Mouse (Mus musculus): ENCODE measurements at regions not wholly inside any gene's neighbourhood (a gene's known extent, or its start where the extent isn't known, plus 50 kb on each side); places are given as distances from the start of the nearest gene placed in this dataset.

GRCm38 (mm10) chr11:114540503-114540902 lies 127.8 kb upstream of the Rpl38 start:
- Histone ChIP-seq H3K36me3 (ENCODE audit: control insufficient read depth, insufficient read depth, low read length) (no peaks in the 10 kb centered on the region), H3K9ac (ENCODE audit: low read depth, low read length) (no peak overlapping the region), H3K27me3 (ENCODE audit: control insufficient read depth, insufficient read depth, low read length) (no peaks in the 10 kb centered on the region; the same call in 1 of the 2 replicates), H3K4me2 (replicated peaks; ENCODE audit: low read depth, low read length) (no peak overlapping the region), H3K27ac (ENCODE audit: low read depth, low read length) (no peak overlapping the region), H3K9me3 (ENCODE audit: control insufficient read depth, low read length) (peaks cover 6% of the 10 kb centered on the region; the same call in 1 of the 2 replicates), H3K4me1 (ENCODE audit: control insufficient read depth, insufficient read depth, low read length) (no peaks in the 10 kb centered on the region), H3K4me3 (ENCODE audit: low read length) (no peak overlapping the region)
- no peak for ATAC-seq (ENCODE audit: low FRiP score, low TSS enrichment)
- WGBS, result 74% methylated on average over 3 of the region's 3 CpGs

- Histone ChIP-seq H3K9me3 (ENCODE audit: control insufficient read depth, low read length) (peaks cover 6% of the 10 kb centered on the region; the same call in 1 of the 2 replicates), H3K9ac (ENCODE audit: low read depth, low read length) (no peak overlapping the region), H3K27ac (ENCODE audit: low read depth, low read length) (no peak overlapping the region), H3K4me2 (replicated peaks; ENCODE audit: low read depth, low read length) (no peak overlapping the region), H3K4me3 (ENCODE audit: low read length) (no peak overlapping the region), H3K4me1 (ENCODE audit: control insufficient read depth, insufficient read depth, low read length) (no peaks in the 10 kb centered on the region), H3K27me3 (ENCODE audit: control insufficient read depth, insufficient read depth, low read length) (no peaks in the 10 kb centered on the region; the same call in 1 of the 2 replicates), H3K36me3 (ENCODE audit: control insufficient read depth, insufficient read depth, low read length) (no peaks in the 10 kb centered on the region)
- ATAC-seq (ENCODE audit: low FRiP score, low TSS enrichment), result no peak
- 22% methylated on average over 13 of the region's 13 CpGs for WGBS
Observed at GRCm38 (mm10) chr11:114536616-114537493, 131.5 kb upstream of the Rpl38 start.

- WGBS, result 94% methylated on average over 9 of the region's 9 CpGs
- Histone ChIP-seq H3K4me2 (replicated peaks; ENCODE audit: low read depth, low read length) (no peak overlapping the region), H3K4me3 (ENCODE audit: low read length) (no peak overlapping the region), H3K36me3 (ENCODE audit: control insufficient read depth, insufficient read depth, low read length) (no peaks in the 10 kb centered on the region), H3K27me3 (ENCODE audit: control insufficient read depth, insufficient read depth, low read length) (no peaks in the 10 kb centered on the region; the same call in 1 of the 2 replicates), H3K9me3 (ENCODE audit: control insufficient read depth, low read length) (peaks cover 6% of the 10 kb centered on the region; the same call in 1 of the 2 replicates), H3K27ac (ENCODE audit: low read depth, low read length) (no peak overlapping the region), H3K9ac (ENCODE audit: low read depth, low read length) (no peak overlapping the region), H3K4me1 (ENCODE audit: control insufficient read depth, insufficient read depth, low read length) (no peaks in the 10 kb centered on the region)
- no peak for ATAC-seq (ENCODE audit: low FRiP score, low TSS enrichment)
Observed at GRCm38 (mm10) chr11:114535900-114536299, 132.4 kb upstream of the Rpl38 start.

- no peaks in the 10 kb centered on the region for H3K9me3 ChIP-seq (ENCODE audit: control insufficient read depth, low read length)
- H3K4me2 ChIP-seq (replicated peaks; ENCODE audit: low read depth, low read length), result no peak overlapping the region
- no peak overlapping the region for H3K27ac ChIP-seq (ENCODE audit: low read depth, low read length)
- no peak for ATAC-seq (ENCODE audit: low FRiP score, low TSS enrichment)
- no peak overlapping the region for H3K9ac ChIP-seq (ENCODE audit: low read depth, low read length)
- H3K4me3 ChIP-seq (ENCODE audit: low read length), result no peak overlapping the region
- H3K27me3 ChIP-seq (ENCODE audit: control insufficient read depth, insufficient read depth, low read length), result no peaks in the 10 kb centered on the region; the same call in 1 of the 2 replicates
- 85% methylated on average over 7 of the region's 7 CpGs for WGBS
- no peaks in the 10 kb centered on the region for H3K36me3 ChIP-seq (ENCODE audit: control insufficient read depth, insufficient read depth, low read length)
- no peaks in the 10 kb centered on the region for H3K4me1 ChIP-seq (ENCODE audit: control insufficient read depth, insufficient read depth, low read length)
Observed at GRCm38 (mm10) chr11:114534436-114534835, 133.9 kb upstream of the Rpl38 start.

GRCm38 (mm10) chr11:114531241-114531765 lies 137.0 kb upstream of the Rpl38 start:
- Histone ChIP-seq H3K36me3 (ENCODE audit: control insufficient read depth, insufficient read depth, low read length) (no peaks in the 10 kb centered on the region), H3K4me3 (ENCODE audit: low read length) (no peak overlapping the region), H3K27ac (ENCODE audit: low read depth, low read length) (no peak overlapping the region), H3K9ac (ENCODE audit: low read depth, low read length) (no peak overlapping the region), H3K4me2 (replicated peaks; ENCODE audit: low read depth, low read length) (no peak overlapping the region), H3K4me1 (ENCODE audit: control insufficient read depth, insufficient read depth, low read length) (no peaks in the 10 kb centered on the region), H3K27me3 (ENCODE audit: control insufficient read depth, insufficient read depth, low read length) (no peaks in the 10 kb centered on the region), H3K9me3 (ENCODE audit: control insufficient read depth, low read length) (no peaks in the 10 kb centered on the region)
- ATAC-seq (ENCODE audit: low FRiP score, low TSS enrichment), result no peak
- 66% methylated on average over 4 of the region's 4 CpGs for WGBS

GRCm38 (mm10) chr11:114528937-114529772 lies 139.2 kb upstream of the Rpl38 start:
- H3K4me3 ChIP-seq (ENCODE audit: low read length), result no peak overlapping the region
- no peak overlapping the region for H3K9ac ChIP-seq (ENCODE audit: low read depth, low read length)
- ATAC-seq (ENCODE audit: low FRiP score, low TSS enrichment), result no peak
- H3K36me3 ChIP-seq (ENCODE audit: control insufficient read depth, insufficient read depth, low read length), result no peaks in the 10 kb centered on the region
- no peaks in the 10 kb centered on the region for H3K4me1 ChIP-seq (ENCODE audit: control insufficient read depth, insufficient read depth, low read length)
- no peak overlapping the region for H3K4me2 ChIP-seq (replicated peaks; ENCODE audit: low read depth, low read length)
- whole genome bisulfite sequencing, result 51% methylated on average over 10 of the region's 10 CpGs
- no peak overlapping the region for H3K27ac ChIP-seq (ENCODE audit: low read depth, low read length)
- no peaks in the 10 kb centered on the region for H3K9me3 ChIP-seq (ENCODE audit: control insufficient read depth, low read length)
- no peaks in the 10 kb centered on the region for H3K27me3 ChIP-seq (ENCODE audit: control insufficient read depth, insufficient read depth, low read length)

GRCm38 (mm10) chr11:114523444-114524238 lies 144.7 kb upstream of the Rpl38 start:
- Histone ChIP-seq H3K4me3 (ENCODE audit: low read length) (no peak overlapping the region), H3K27me3 (ENCODE audit: control insufficient read depth, insufficient read depth, low read length) (0 out of 2 replicates have a peak, but pooled peaks cover 3% of the 10 kb centered on the region), H3K9me3 (ENCODE audit: control insufficient read depth, low read length) (no peaks in the 10 kb centered on the region), H3K4me1 (ENCODE audit: control insufficient read depth, insufficient read depth, low read length) (no peaks in the 10 kb centered on the region), H3K27ac (ENCODE audit: low read depth, low read length) (no peak overlapping the region), H3K36me3 (ENCODE audit: control insufficient read depth, insufficient read depth, low read length) (no peaks in the 10 kb centered on the region), H3K4me2 (replicated peaks; ENCODE audit: low read depth, low read length) (no peak overlapping the region), H3K9ac (ENCODE audit: low read depth, low read length) (no peak overlapping the region)
- 45% methylated on average over 6 of the region's 6 CpGs for WGBS
- ATAC-seq (ENCODE audit: low FRiP score, low TSS enrichment), result no peak

GRCm38 (mm10) chr11:114515278-114515677 lies 153.0 kb upstream of the Rpl38 start:
- Histone ChIP-seq H3K27me3 (ENCODE audit: control insufficient read depth, insufficient read depth, low read length) (0 out of 2 replicates have a peak, but pooled peaks cover 5% of the 10 kb centered on the region), H3K4me2 (replicated peaks; ENCODE audit: low read depth, low read length) (no peak overlapping the region), H3K9me3 (ENCODE audit: control insufficient read depth, low read length) (no peaks in the 10 kb centered on the region), H3K4me3 (ENCODE audit: low read length) (no peak overlapping the region), H3K9ac (ENCODE audit: low read depth, low read length) (no peak overlapping the region), H3K4me1 (ENCODE audit: control insufficient read depth, insufficient read depth, low read length) (no peaks in the 10 kb centered on the region), H3K36me3 (ENCODE audit: control insufficient read depth, insufficient read depth, low read length) (no peaks in the 10 kb centered on the region), H3K27ac (ENCODE audit: low read depth, low read length) (no peak overlapping the region)
- no peak for ATAC-seq (ENCODE audit: low FRiP score, low TSS enrichment)
- 64% methylated on average over 4 of the region's 4 CpGs for WGBS

All from kidney, embryonic 14.5 days (tissue).